Mouse (Mus musculus) testis, adult 2 months (tissue): Measurements from ENCODE around the gene St13. TPM values are rescaled to one million over a fixed set of nuclear protein-coding genes. Genes with fewer than 3 reads are reported as not detected.

ENCODE experiments used
- H3K27ac ChIP-seq: fragments of 200-500 bp; 2 replicates; pipeline ENCODE4 v1.5.1; 2012; ENCODE audit warnings: low read depth, low read length; ENCODE audit not compliant: control insufficient read depth, insufficient read depth
- H3K27me3 ChIP-seq: fragments of 200-500 bp; 2 replicates; pipeline ENCODE4 v1.6.1; 2012; ENCODE audit warnings: mild to moderate bottlenecking, low read length, moderate library complexity; ENCODE audit not compliant: control insufficient read depth, insufficient read depth
- H3K36me3 ChIP-seq: fragments of 200-500 bp; 2 replicates; pipeline ENCODE4 v1.6.1; 2012; ENCODE audit warnings: mild to moderate bottlenecking, low read length; ENCODE audit not compliant: control insufficient read depth, insufficient read depth
- H3K4me1 ChIP-seq: fragments of 200-500 bp; 2 replicates; pipeline ENCODE4 v1.6.1; 2012; ENCODE audit warnings: low read length; ENCODE audit not compliant: control insufficient read depth, insufficient read depth
- H3K4me3 ChIP-seq: fragments of 200-500 bp; 2 replicates; pipeline ENCODE4 v1.5.1; 2012; ENCODE audit warnings: low read depth, mild to moderate bottlenecking, low read length, moderate library complexity, mixed read lengths; ENCODE audit not compliant: control insufficient read depth
- CTCF ChIP-seq: fragments of 200-500 bp; IDR thresholded peaks from 2 replicates; pipeline ENCODE4 v1.5.1; 2012; ENCODE audit warnings: low read depth, mild to moderate bottlenecking, inconsistent platforms, low read length, moderate library complexity; ENCODE audit not compliant: control insufficient read depth, insufficient read depth, insufficient replicate concordance
- POLR2A ChIP-seq: fragments of 200-500 bp; IDR thresholded peaks from 2 replicates; pipeline ENCODE4 v1.6.1; 2012; ENCODE audit warnings: low read depth, mild to moderate bottlenecking, inconsistent platforms, low read length, moderate library complexity; ENCODE audit not compliant: control insufficient read depth
- polyA plus RNA-seq: library from polyadenylated mRNA; depleted of rRNA; stranded (reverse); fragments of >200 nt; gene quantifications from 2 replicates; pipeline ENCODE4 v1.2.3, GENCODE M21; 2012

The St13 gene
- polyA plus RNA-seq, 1 experiment = 47.3 TPM

- Histone ChIP-seq H3K27me3 (no peaks in the 10 kb centered on the region), H3K36me3 (peaks cover 3% of the 10 kb centered on the region), H3K4me3 (no peak overlapping the region), H3K27ac (no peak overlapping the region), H3K4me1 (peaks cover 2% of the 10 kb centered on the region)
- TF ChIP-seq POLR2A = no peak
- TF ChIP-seq CTCF = no peak
Observed at GRCm38 (mm10) chr15:81364271-81364670, 35.6 kb downstream of the St13 start.

DNA sequence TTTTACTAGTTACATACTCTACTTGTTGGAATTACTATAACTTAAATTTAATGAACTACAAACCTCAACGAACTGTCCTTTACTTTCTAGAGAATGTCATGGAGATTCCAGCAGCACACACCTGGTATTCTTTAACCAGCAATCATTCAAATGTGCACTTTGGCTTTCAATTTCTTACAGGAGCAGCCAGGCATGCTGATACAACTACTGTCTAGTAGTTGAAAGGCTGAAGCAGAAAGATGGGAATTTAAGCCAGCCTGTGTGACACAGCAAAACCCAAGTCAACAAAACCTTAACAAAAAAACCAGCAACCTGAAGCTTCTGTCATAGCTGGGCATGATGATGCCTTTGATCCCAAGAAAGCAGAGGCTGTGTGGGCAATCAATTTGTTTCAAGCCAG, 37.4 kb downstream of the St13 start:
- TF ChIP-seq CTCF = no peak
- TF ChIP-seq POLR2A = no peak
- Histone ChIP-seq H3K4me1 (peaks cover 2% of the 10 kb centered on the region), H3K4me3 (no peak overlapping the region), H3K27ac (no peak overlapping the region), H3K27me3 (no peaks in the 10 kb centered on the region), H3K36me3 (peaks cover 3% of the 10 kb centered on the region)

DNA sequence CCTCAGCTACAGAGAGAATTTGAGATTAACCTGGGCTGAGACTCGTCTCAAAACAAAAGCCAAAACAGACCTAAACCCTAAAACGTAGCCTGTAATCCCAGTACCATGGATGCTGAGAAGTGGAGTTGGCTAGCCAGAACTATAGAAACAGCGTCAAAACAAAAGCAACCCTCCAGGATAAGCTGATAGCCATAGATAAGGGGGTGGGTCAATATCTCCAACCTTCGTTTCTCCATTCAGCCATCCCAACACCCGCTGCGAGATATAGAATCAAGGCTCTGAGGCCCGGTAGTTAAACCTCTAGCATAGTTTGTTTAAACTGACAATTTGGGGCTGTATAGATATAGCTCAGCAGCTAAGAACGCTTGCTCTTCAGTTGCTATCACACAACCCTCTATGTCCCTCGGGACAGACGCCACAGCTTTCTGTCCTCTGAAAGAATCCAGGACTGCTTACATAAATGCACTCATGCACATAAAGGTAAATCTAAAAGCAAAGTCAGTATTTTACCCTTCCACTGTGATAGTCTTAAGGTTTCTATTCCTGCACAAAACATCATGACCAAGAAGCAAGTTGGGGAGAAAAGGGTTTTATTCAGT, 38.4 kb downstream of the St13 start:
- peaks cover 3% of the 10 kb centered on the region for H3K36me3 ChIP-seq
- H3K4me1 ChIP-seq = peaks cover 2% of the 10 kb centered on the region
- TF ChIP-seq POLR2A (no peak), CTCF (no peak)
- no peak overlapping the region for H3K27ac ChIP-seq
- H3K4me3 ChIP-seq = no peak overlapping the region
- no peaks in the 10 kb centered on the region for H3K27me3 ChIP-seq

GRCm38 (mm10) chr15:81361022-81361404, 38.9 kb downstream of the St13 start:
- Histone ChIP-seq H3K36me3 (peaks cover 2% of the 10 kb centered on the region), H3K4me3 (peak overlapping the region; percentile 93), H3K27ac (peak overlapping the region; percentile 34; the same call in 1 of the 2 replicates), H3K27me3 (no peaks in the 10 kb centered on the region), H3K4me1 (peaks cover 2% of the 10 kb centered on the region)
- TF ChIP-seq POLR2A (no peak), CTCF (no peak)

- TF ChIP-seq CTCF = no peak
- TF ChIP-seq POLR2A = peak; percentile 70
- peaks cover 2% of the 10 kb centered on the region; the same call in 1 of the 2 replicates for H3K36me3 ChIP-seq
- peaks cover 2% of the 10 kb centered on the region for H3K4me1 ChIP-seq
- peak within 1 kb of the TSS; percentile 68 for H3K27ac ChIP-seq
- peak within 1 kb of the TSS; percentile 93 for H3K4me3 ChIP-seq
- no peaks in the 10 kb centered on the region for H3K27me3 ChIP-seq
Observed at GRCm38 (mm10) chr15:81360345-81361021, 39.4 kb downstream of the St13 start, which contains the start of gene Slc25a17. TSS of gene Slc25a17 (minus strand) at chr15:81360812.

- TF ChIP-seq POLR2A (no peak), CTCF (no peak)
- Histone ChIP-seq H3K27ac (no peak overlapping the region), H3K36me3 (no peaks in the 10 kb centered on the region), H3K4me3 (no peak overlapping the region), H3K4me1 (peaks cover 2% of the 10 kb centered on the region), H3K27me3 (no peaks in the 10 kb centered on the region)
Observed at GRCm38 (mm10) chr15:81359421-81359820, 40.5 kb downstream of the St13 start.

DNA sequence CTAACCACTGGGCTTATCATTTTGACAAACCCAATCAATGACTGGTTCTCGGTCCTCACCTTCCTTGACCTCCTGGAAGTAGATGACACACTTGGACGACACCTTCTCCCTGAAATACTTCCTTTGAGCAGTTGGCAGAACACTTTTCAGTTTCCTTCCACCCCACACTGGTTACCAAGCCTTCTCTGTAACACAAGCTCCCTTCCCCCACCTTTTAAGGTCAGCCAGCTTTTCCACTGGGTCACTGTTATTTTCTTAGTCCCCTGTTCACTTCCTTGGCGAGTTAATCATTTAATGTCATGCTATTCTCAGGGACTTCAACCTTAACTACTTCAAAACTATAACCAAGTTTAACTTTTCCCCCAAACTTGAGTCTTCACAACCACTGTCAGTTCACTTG, 40.9 kb downstream of the St13 start:
- no peak overlapping the region for H3K27ac ChIP-seq
- TF ChIP-seq CTCF (no peak), POLR2A (no peak)
- no peak overlapping the region for H3K4me3 ChIP-seq
- no peaks in the 10 kb centered on the region for H3K27me3 ChIP-seq
- peaks cover 2% of the 10 kb centered on the region for H3K4me1 ChIP-seq
- H3K36me3 ChIP-seq = no peaks in the 10 kb centered on the region
